Comparison of ENCODE assay signal across 9 mouse cellular contexts in genomic region chr16:23990161-23990970, GRCm38 (mm10). TPM values are rescaled to one million over a fixed set of nuclear protein-coding genes. Genes with fewer than 3 reads are reported as not detected.
DNase-seq lines count a peak whose midpoint lies in the region; ATAC-seq and TF ChIP-seq lines count a peak whose summit lies in the region.
"Had no signal": no experiment of that assay in that cellular context is flagged by ENCODE, and none has a peak within 500 bp of the region (broad histone marks: within the 10 kb centered on the region; RNA-seq: fewer than 3 reads in every experiment).

No protein-coding gene starts in this region.

- no peaks in the 10 kb centered on the region for H3K36me3 ChIP-seq in embryonic facial prominence, embryonic 15.5 days
- H3K36me3 ChIP-seq in hindbrain, postnatal 0 days (ENCODE audit: insufficient read depth, low read length) = no peaks in the 10 kb centered on the region

- H3K4me1 ChIP-seq in lung, adult 2 months (ENCODE audit: control insufficient read depth, insufficient read depth, low read length) = peaks cover 7% of the 10 kb centered on the region; the same call in 1 of the 2 replicates
- H3K4me1 ChIP-seq in embryonic facial prominence, embryonic 15.5 days = peaks cover 41% of the 10 kb centered on the region
- no peaks in the 10 kb centered on the region for H3K4me1 ChIP-seq in hindbrain, postnatal 0 days (ENCODE audit: insufficient read depth, low read length)

- no peaks in the 10 kb centered on the region for H3K27me3 ChIP-seq in embryonic facial prominence, embryonic 15.5 days
- no peaks in the 10 kb centered on the region for H3K27me3 ChIP-seq in hindbrain, postnatal 0 days (ENCODE audit: insufficient read depth, low read length)

- TF ChIP-seq CTCF in lung, adult 2 months (IDR thresholded peaks at IDR 0.05; ENCODE audit: insufficient read depth, low read length) = no peak
- TF ChIP-seq CTCF in hindbrain, postnatal 0 days (IDR thresholded peaks at IDR 0.05; ENCODE audit: low read depth) = no peak

- TF ChIP-seq POLR2A in lung, adult 2 months (IDR thresholded peaks at IDR 0.05; ENCODE audit: borderline replicate concordance, extremely low read depth, low read depth, low read length) = no peak

- DNase-seq in lung, adult 2 months = peak; percentile 3
- no peak for DNase-seq in lung, postnatal 36 days
- DNase-seq in hindbrain, postnatal 0 days (ENCODE audit: low spot score) = no peak
- DNase-seq in naive thymus-derived CD4-positive, alpha-beta T cell, adult 2 months (ENCODE audit: low read depth) = peak; percentile 41
- no peak for DNase-seq in left cerebral cortex, postnatal 36 days (ENCODE audit: low spot score in 2 of 2)
- DNase-seq in left cerebral cortex, postnatal 4 days = no peak
- no peak for DNase-seq in gastrocnemius, postnatal 10 days

- peak overlapping the region; percentile 39 for H3K4me3 ChIP-seq in lung, adult 2 months (replicated peaks; ENCODE audit: extremely low read depth, low read depth, low read length)
- H3K4me3 ChIP-seq in embryonic facial prominence, embryonic 15.5 days (replicated peaks) = peak overlapping the region; percentile 78
- peak overlapping the region; percentile 77 for H3K4me3 ChIP-seq in hindbrain, postnatal 0 days (ENCODE audit: low read length)

- no peak for ATAC-seq in embryonic facial prominence, embryonic 15.5 days (ENCODE audit: insufficient number of reproducible peaks, low FRiP score, low TSS enrichment, low read depth)
- ATAC-seq in hindbrain, postnatal 0 days = no peak

- 0 out of 2 replicates have a peak overlapping the region, but pooled peaks have one; percentile 19 for H3K9ac ChIP-seq in embryonic facial prominence, embryonic 15.5 days
- peak overlapping the region; percentile 87 for H3K9ac ChIP-seq in hindbrain, postnatal 0 days (replicated peaks; ENCODE audit: low read length)

- H3K27ac ChIP-seq in embryonic facial prominence, embryonic 15.5 days (replicated peaks) = 0 out of 2 replicates have a peak overlapping the region, but pooled peaks have one; percentile 100
- H3K27ac ChIP-seq in hindbrain, postnatal 0 days = peak overlapping the region; percentile 99
- H3K27ac ChIP-seq: macrophage had no signal

- intact Hi-C loops in left cerebral cortex, postnatal 36 days (cut with DNase I) = loop anchor here (2.0 kb wide), 1 partner anchor 402 kb away; the partner anchor contains the start of gene Lpp
- intact Hi-C loops in left cerebral cortex, postnatal 4 days (cut with DNase I) = loop anchor here (5.0 kb wide), 1 partner anchor 512 kb away; no protein-coding TSS in a partner anchor

- peak overlapping the region; percentile 96 for H3K4me2 ChIP-seq in embryonic facial prominence, embryonic 15.5 days (replicated peaks)
- peak overlapping the region; percentile 77 for H3K4me2 ChIP-seq in hindbrain, postnatal 0 days (ENCODE audit: low read depth, low read length)

- WGBS in lung, adult 2 months = 53% methylated on average over 11 of the region's 11 CpGs
- 39% methylated on average over 11 of the region's 11 CpGs for WGBS in embryonic facial prominence, embryonic 15.5 days
- 37% methylated on average over 11 of the region's 11 CpGs for WGBS in hindbrain, postnatal 0 days

- H3K9me3 ChIP-seq in embryonic facial prominence, embryonic 15.5 days (replicated peaks) = no peaks in the 10 kb centered on the region
- H3K9me3 ChIP-seq in hindbrain, postnatal 0 days (ENCODE audit: low read length) = no peaks in the 10 kb centered on the region

RNA-seq across cellular contexts. Expression of gene Bcl6, which starts 1.7 kb away (rescaled TPM):
- 26.0 and 28.2 TPM in 2 replicates for polyA plus RNA-seq in lung, adult 2 months (2012; rRNA removed)
- polyA plus RNA-seq in embryonic facial prominence, embryonic 15.5 days (2015; fragmentation: Nextera tagmentation; extraction: Ambion mirVana) = 3.0 and 3.4 TPM in 2 replicates
- total RNA-seq in hindbrain, postnatal 0 days (2014; rRNA removed) = 1.8 and 4.6 TPM in 2 replicates
- polyA plus RNA-seq in hindbrain, postnatal 0 days (2015; fragmentation: Nextera tagmentation; extraction: Ambion mirVana) = 0.34 and 0.44 TPM in 2 replicates
- total RNA-seq in left cerebral cortex, postnatal 36 days (2021) = 10 to 100 TPM; 26.0 to 30.1 TPM
- total RNA-seq in left cerebral cortex, postnatal 4 days (2021) = 10 to 100 TPM; 21.0 to 22.4 TPM
- 10 to 100 TPM; 24.1 to 31.2 TPM for total RNA-seq in gastrocnemius, postnatal 10 days (2021)

RNA-seq across cellular contexts. Expression of gene Gm37419, which starts 2.1 kb away (rescaled TPM):
- polyA plus RNA-seq in lung, adult 2 months (2012; rRNA removed) = not detected in 2 replicates
- not detected in 2 replicates for polyA plus RNA-seq in embryonic facial prominence, embryonic 15.5 days (2015; fragmentation: Nextera tagmentation; extraction: Ambion mirVana)
- total RNA-seq in hindbrain, postnatal 0 days (2014; rRNA removed) = not detected in 2 replicates
- not detected in 2 replicates for polyA plus RNA-seq in hindbrain, postnatal 0 days (2015; fragmentation: Nextera tagmentation; extraction: Ambion mirVana)
- total RNA-seq in left cerebral cortex, postnatal 36 days (2021) = not detected
- not detected for total RNA-seq in left cerebral cortex, postnatal 4 days (2021)
- total RNA-seq in gastrocnemius, postnatal 10 days (2021) = not detected
- polyA plus RNA-seq: macrophage had no signal

RNA-seq across cellular contexts. Expression of gene Rtp2, which starts 58.2 kb away (rescaled TPM):
- polyA plus RNA-seq in lung, adult 2 months (2012; rRNA removed) = not detected in 2 replicates
- polyA plus RNA-seq in embryonic facial prominence, embryonic 15.5 days (2015; fragmentation: Nextera tagmentation; extraction: Ambion mirVana) = 4.4 and 5.9 TPM in 2 replicates
- total RNA-seq in hindbrain, postnatal 0 days (2014; rRNA removed) = not detected in 2 replicates
- polyA plus RNA-seq in hindbrain, postnatal 0 days (2015; fragmentation: Nextera tagmentation; extraction: Ambion mirVana) = 0.24 and 0.25 TPM in 2 replicates
- not detected for total RNA-seq in left cerebral cortex, postnatal 36 days (2021)
- total RNA-seq in left cerebral cortex, postnatal 4 days (2021) = under 1 TPM in 1 of 2 experiments, not detected in 1; 0.36 TPM
- total RNA-seq in gastrocnemius, postnatal 10 days (2021) = not detected
- polyA plus RNA-seq: macrophage had no signal

Comparison
In these comparisons a context has a peak if more than half of its experiments do, and no peak if none do; other contexts are left out.
1. DNase-seq: peak in lung, adult 2 months (single experiment) and naive thymus-derived CD4-positive, alpha-beta T cell, adult 2 months (single experiment); none in lung, postnatal 36 days (single experiment), hindbrain, postnatal 0 days (single experiment), left cerebral cortex, postnatal 36 days (0 of 2), left cerebral cortex, postnatal 4 days (single experiment) and gastrocnemius, postnatal 10 days (single experiment).
2. Peak in every context shown above with its lines, with median percentiles within 50 percentile points of each other: H3K4me3 ChIP-seq.